Mouse (Mus musculus): ENCODE results near the gene Itpr2.

- TF ChIP-seq GATA1 (IDR thresholded peaks at IDR 0.05; ENCODE audit: low read length) = no peak
- TF ChIP-seq TAL1 (IDR thresholded peaks at IDR 0.05; ENCODE audit: low read length) = no peak
Measured at GRCm38 (mm10) chr6:146390159-146390558, 111.9 kb downstream of the Itpr2 start.
